In the genomic region with DNA sequence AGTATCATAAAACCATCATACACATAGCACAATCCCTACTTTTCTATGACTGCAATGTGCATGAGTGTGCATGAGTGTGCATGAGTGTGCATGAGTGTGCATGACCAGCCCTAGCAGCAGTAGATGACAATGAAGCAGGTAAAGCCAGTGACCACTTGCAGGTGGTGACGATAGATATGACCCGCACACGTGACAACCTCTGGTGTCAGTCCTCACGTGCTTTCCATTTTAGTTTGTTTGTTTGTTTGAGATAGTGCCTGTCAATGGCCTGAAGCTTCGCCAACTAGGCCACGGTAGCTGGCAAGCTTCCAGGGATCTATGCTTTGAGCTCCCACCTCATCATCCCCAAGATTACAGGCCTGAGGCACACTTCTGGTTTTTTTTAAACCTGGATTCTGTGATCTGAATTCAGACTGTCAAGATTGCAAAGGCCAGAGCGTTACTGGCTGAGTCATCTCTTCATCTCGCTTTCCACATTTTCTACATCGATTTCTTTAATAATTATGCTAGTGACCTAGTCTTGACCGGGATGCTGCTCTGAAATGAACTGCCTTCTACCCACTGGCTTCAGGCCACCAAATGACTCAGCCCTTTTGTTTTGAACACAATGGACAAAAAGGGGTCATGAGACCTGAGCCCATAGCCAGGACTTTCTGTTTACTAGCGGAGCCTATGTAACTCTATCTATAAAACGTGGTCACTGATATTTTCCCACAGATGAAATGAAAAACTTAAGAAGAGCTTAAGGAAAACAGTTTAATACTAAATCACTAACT, we compare ENCODE assay signal across 11 mouse cellular contexts.
DNase-seq lines count a peak whose midpoint lies in the region; TF ChIP-seq lines count a peak whose summit lies in the region.
"Had no signal": no experiment of that assay in that cellular context is flagged by ENCODE, and none has a peak within 500 bp of the region (broad histone marks: within the 10 kb centered on the region; RNA-seq: fewer than 3 reads in every experiment).

No protein-coding gene starts in this region.

- no peak overlapping the region for H3K27ac ChIP-seq in gastrocnemius, adult 2 months
- H3K27ac ChIP-seq: embryonic facial prominence, embryonic 12.5 days; hindbrain, embryonic 10.5 days; neural tube, embryonic 13.5 days had no signal

- intact Hi-C loops in gastrocnemius, adult 2 months (cut with DNase I), result no loop called here

- DNase-seq in gastrocnemius, adult 2 months, result peak; percentile 18
- no peak for DNase-seq in gastrocnemius, adult 8-10 months (ENCODE audit: low spot score in 2 of 2)
- peak; percentile 5 for DNase-seq in lung, postnatal 10 days
- DNase-seq in lung, postnatal 36 days, result no peak
- peak; percentile 39 for DNase-seq in cerebellum, adult 9-11 months
- peak; percentile 6 for DNase-seq in retina, adult 2 months (ENCODE audit: low read depth, low spot score)
- no peak for DNase-seq in thymus, postnatal 14 days
- DNase-seq in thymus, postnatal 25 days, result no peak

- no peak overlapping the region for H3K4me3 ChIP-seq in gastrocnemius, adult 2 months
- H3K4me3 ChIP-seq: embryonic facial prominence, embryonic 12.5 days; hindbrain, embryonic 10.5 days; neural tube, embryonic 13.5 days had no signal

- no peak for TF ChIP-seq CTCF in gastrocnemius, adult 2 months (IDR thresholded peaks at IDR 0.05)

Comparison
In these comparisons a context has a peak if more than half of its experiments do, and no peak if none do; other contexts are left out.
1. DNase-seq: peak in gastrocnemius, adult 2 months (single experiment), lung, postnatal 10 days (single experiment), cerebellum, adult 9-11 months (single experiment) and retina, adult 2 months (single experiment); none in gastrocnemius, adult 8-10 months (0 of 2), lung, postnatal 36 days (single experiment), thymus, postnatal 14 days (single experiment) and thymus, postnatal 25 days (single experiment).